16 mouse cellular contexts compared by ENCODE assay signal in the genomic region with DNA sequence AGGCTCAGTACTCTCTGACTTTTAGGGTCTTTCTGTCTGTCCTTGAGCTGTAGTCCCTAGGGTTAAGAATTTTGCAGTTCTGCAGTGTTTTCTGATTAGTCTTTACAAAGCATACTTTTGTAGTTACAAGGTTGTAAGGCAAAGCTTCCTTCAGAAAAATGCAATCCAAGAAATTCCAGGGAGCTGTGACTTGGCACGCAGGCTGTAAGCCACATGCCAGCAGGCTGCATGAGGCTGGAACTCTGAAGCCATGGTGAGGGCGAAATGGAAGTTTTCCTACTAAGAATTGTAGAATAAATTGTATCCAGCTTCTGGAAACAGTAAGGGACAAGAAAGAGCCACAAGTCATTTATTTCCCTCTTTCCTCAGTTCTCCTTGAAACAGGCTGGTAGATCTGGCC. TPM values are rescaled to one million over a fixed set of nuclear protein-coding genes. Genes with fewer than 3 reads are reported as not detected.
DNase-seq lines count a peak whose midpoint lies in the region; ATAC-seq and TF ChIP-seq lines count a peak whose summit lies in the region.
"Had no signal": no experiment of that assay in that cellular context is flagged by ENCODE, and none has a peak within 500 bp of the region (broad histone marks: within the 10 kb centered on the region; RNA-seq: fewer than 3 reads in every experiment).

No protein-coding gene starts in this region.

- WGBS in heart, embryonic 13.5 days: 70% methylated on average over 2 of the region's 2 CpGs
- 84% methylated on average over 2 of the region's 2 CpGs for WGBS in limb, embryonic 12.5 days
- 88% methylated on average over 2 of the region's 2 CpGs for WGBS in limb, embryonic 10.5 days
- WGBS in limb, embryonic 15.5 days: 43% methylated on average over 2 of the region's 2 CpGs

- H3K4me2 ChIP-seq in heart, embryonic 13.5 days: no peak overlapping the region
- H3K4me2 ChIP-seq in limb, embryonic 12.5 days: no peak overlapping the region
- no peak overlapping the region for H3K4me2 ChIP-seq in limb, embryonic 15.5 days
- H3K4me2 ChIP-seq: midbrain, embryonic 13.5 days; neural tube, embryonic 15.5 days had no signal

- no peak for TF ChIP-seq CTCF in Patski (IDR thresholded peaks at IDR 0.05)
- TF ChIP-seq CTCF in layer of hippocampus, adult 2 months (conservative IDR thresholded peaks at IDR 0.05): no peak

- no peak overlapping the region for H3K4me3 ChIP-seq in heart, embryonic 13.5 days
- no peak overlapping the region for H3K4me3 ChIP-seq in limb, embryonic 12.5 days (replicated peaks)
- H3K4me3 ChIP-seq in limb, embryonic 10.5 days: no peak overlapping the region
- no peak overlapping the region for H3K4me3 ChIP-seq in limb, embryonic 15.5 days
- no peak overlapping the region for H3K4me3 ChIP-seq in layer of hippocampus, adult 2 months
- H3K4me3 ChIP-seq: forebrain, embryonic 10.5 days; midbrain, embryonic 13.5 days; neural tube, embryonic 15.5 days had no signal

- in situ Hi-C loops in Patski (cut with MboI; ENCODE audit: low pct_unique_long_range_greater_than_20kb): no loop called here

- DNase-seq in heart, postnatal 25 days (ENCODE audit: low spot score): no peak
- DNase-seq in limb, embryonic 10.5 days (ENCODE audit: low spot score): no peak
- no peak for DNase-seq in Patski (ENCODE audit: low read depth, low spot score)
- no peak for DNase-seq in layer of hippocampus, adult 2 months (ENCODE audit: low spot score in 2 of 2)
- DNase-seq in adrenal gland, postnatal 10 days: no peak
- DNase-seq: adrenal gland, postnatal 25 days; cerebellum, adult 11-12 months; liver, postnatal 0 days; right cerebral cortex, postnatal 14 days; thymus, postnatal 36 days had no signal

- no peak for ATAC-seq in heart, embryonic 13.5 days (ENCODE audit: extremely low read depth, insufficient number of reproducible peaks, low FRiP score, low TSS enrichment)
- ATAC-seq in limb, embryonic 12.5 days (ENCODE audit: insufficient number of reproducible peaks, insufficient read depth, low FRiP score, low TSS enrichment, low read depth): no peak
- ATAC-seq in Patski: peak; percentile 26
- ATAC-seq in limb, embryonic 15.5 days (ENCODE audit: insufficient number of reproducible peaks, low FRiP score, low TSS enrichment, low read depth): no peak
- ATAC-seq: liver, postnatal 0 days; midbrain, embryonic 13.5 days had no signal

- CTCF ChIA-PET in Patski (lab: Charles Lee): interaction anchor here (0.9 to 1.7 kb wide), 2 partner anchors 17 to 385 kb away, joined by 4 read pairs; no protein-coding TSS in a partner anchor

- no peaks in the 10 kb centered on the region for H3K36me3 ChIP-seq in heart, embryonic 13.5 days
- H3K36me3 ChIP-seq in limb, embryonic 12.5 days: no peaks in the 10 kb centered on the region
- H3K36me3 ChIP-seq in limb, embryonic 10.5 days: no peaks in the 10 kb centered on the region
- H3K36me3 ChIP-seq in limb, embryonic 15.5 days: no peaks in the 10 kb centered on the region
- H3K36me3 ChIP-seq: forebrain, embryonic 10.5 days; midbrain, embryonic 13.5 days; neural tube, embryonic 15.5 days had no signal

- no peaks in the 10 kb centered on the region for H3K9me3 ChIP-seq in heart, embryonic 13.5 days
- no peaks in the 10 kb centered on the region for H3K9me3 ChIP-seq in limb, embryonic 12.5 days
- no peaks in the 10 kb centered on the region for H3K9me3 ChIP-seq in limb, embryonic 10.5 days (replicated peaks)
- H3K9me3 ChIP-seq in limb, embryonic 15.5 days: no peaks in the 10 kb centered on the region
- H3K9me3 ChIP-seq: forebrain, embryonic 10.5 days; midbrain, embryonic 13.5 days; neural tube, embryonic 15.5 days had no signal

- intact Hi-C loops in heart, postnatal 25 days (cut with DNase I): no loop called here

- H3K27ac ChIP-seq in heart, embryonic 13.5 days (replicated peaks): peak overlapping the region; percentile 16
- 0 out of 2 replicates have a peak overlapping the region, but pooled peaks have one; percentile 23 for H3K27ac ChIP-seq in limb, embryonic 12.5 days
- no peak overlapping the region for H3K27ac ChIP-seq in limb, embryonic 10.5 days
- peak overlapping the region; percentile 78 for H3K27ac ChIP-seq in limb, embryonic 15.5 days
- H3K27ac ChIP-seq in layer of hippocampus, adult 2 months: no peak overlapping the region
- H3K27ac ChIP-seq: forebrain, embryonic 10.5 days; midbrain, embryonic 13.5 days; neural tube, embryonic 15.5 days had no signal

- no peak overlapping the region for H3K9ac ChIP-seq in heart, embryonic 13.5 days
- no peak overlapping the region for H3K9ac ChIP-seq in limb, embryonic 12.5 days (replicated peaks)
- H3K9ac ChIP-seq in limb, embryonic 15.5 days: no peak overlapping the region
- H3K9ac ChIP-seq: liver, postnatal 0 days; midbrain, embryonic 13.5 days; neural tube, embryonic 15.5 days had no signal

- no peaks in the 10 kb centered on the region for H3K27me3 ChIP-seq in heart, embryonic 13.5 days (replicated peaks)
- no peaks in the 10 kb centered on the region for H3K27me3 ChIP-seq in limb, embryonic 12.5 days
- H3K27me3 ChIP-seq in limb, embryonic 10.5 days (ENCODE audit: low read depth, poor library complexity, severe bottlenecking): no peaks in the 10 kb centered on the region
- no peaks in the 10 kb centered on the region for H3K27me3 ChIP-seq in Patski
- H3K27me3 ChIP-seq in limb, embryonic 15.5 days: no peaks in the 10 kb centered on the region
- H3K27me3 ChIP-seq: midbrain, embryonic 13.5 days; neural tube, embryonic 15.5 days had no signal

- POLR2A ChIA-PET in Patski (lab: Charles Lee): interaction anchor here (1.4 kb wide), 1 partner anchor 50 kb away, joined by 3 read pairs; no protein-coding TSS in a partner anchor

- H3K4me1 ChIP-seq in heart, embryonic 13.5 days: peaks cover 32% of the 10 kb centered on the region
- H3K4me1 ChIP-seq in limb, embryonic 12.5 days (replicated peaks): peaks cover 25% of the 10 kb centered on the region
- peaks cover 15% of the 10 kb centered on the region for H3K4me1 ChIP-seq in limb, embryonic 10.5 days
- peaks cover 18% of the 10 kb centered on the region for H3K4me1 ChIP-seq in limb, embryonic 15.5 days
- H3K4me1 ChIP-seq: midbrain, embryonic 13.5 days had no signal

RNA-seq across cellular contexts. Expression of gene 2010111I01Rik, which starts 15.4 kb away (rescaled TPM):
- 54.5 and 57.7 TPM in 2 replicates for polyA plus RNA-seq in heart, embryonic 13.5 days (2015; fragmentation: Nextera tagmentation; extraction: Ambion mirVana)
- 100 to 1,000 TPM; 109 to 112 TPM for total RNA-seq in heart, postnatal 25 days (2021)
- 200 and 207 TPM in 2 replicates for polyA plus RNA-seq in limb, embryonic 12.5 days (2016; fragmentation: Nextera tagmentation; extraction: Ambion mirVana)
- 107 and 122 TPM in 2 replicates for polyA plus RNA-seq in limb, embryonic 10.5 days (2016; fragmentation: Nextera tagmentation; extraction: Ambion mirVana)
- 98.5 TPM for polyA plus RNA-seq in Patski (2021)
- polyA plus RNA-seq in limb, embryonic 15.5 days (2015; fragmentation: Nextera tagmentation; extraction: Ambion mirVana): 240 and 248 TPM in 2 replicates
- 10 to 100 TPM; 89.8 to 91.4 TPM for total RNA-seq in layer of hippocampus, adult 2 months (2021)
- 10 to 100 TPM; 57.3 to 99.7 TPM for total RNA-seq in adrenal gland, postnatal 10 days (2021)

Comparison
In these comparisons a context has a peak if more than half of its experiments do, and no peak if none do; other contexts are left out.
1. H3K27ac ChIP-seq: peak in heart, embryonic 13.5 days (single experiment), limb, embryonic 12.5 days (single experiment) and limb, embryonic 15.5 days (single experiment); none in limb, embryonic 10.5 days (single experiment) and layer of hippocampus, adult 2 months (single experiment).